Mouse (Mus musculus) brown adipose tissue, adult 24 weeks (tissue): ENCODE data around the gene 1110008P14Rik. TPM values are rescaled to one million over a fixed set of nuclear protein-coding genes. Genes with fewer than 3 reads are reported as not detected.

ENCODE experiments used
- H3K27ac ChIP-seq: fragments of 200-500 bp; replicated peaks from 2 replicates; pipeline ENCODE4 v1.5.1; 2012; ENCODE audit warnings: low read depth, mild to moderate bottlenecking, low read length
- H3K4me1 ChIP-seq: fragments of 200-500 bp; 2 replicates; pipeline ENCODE4 v1.6.1; 2012; ENCODE audit warnings: low read length, mixed read lengths; ENCODE audit not compliant: control insufficient read depth, insufficient read depth, insufficient read length
- H3K4me3 ChIP-seq: fragments of 200-500 bp; 2 replicates; pipeline ENCODE4 v1.5.1; 2012; ENCODE audit warnings: low read depth, mild to moderate bottlenecking, low read length, moderate library complexity; ENCODE audit not compliant: insufficient read depth
- polyA plus RNA-seq: library from polyadenylated mRNA; stranded (reverse); fragments of >200 nt; gene quantifications from 2 replicates; pipeline ENCODE4 v1.2.4, GENCODE M21; 2012; ENCODE audit not compliant: missing spikeins, insufficient read depth, insufficient read length

The 1110008P14Rik gene
- polyA plus RNA-seq, 1 experiment: 402 TPM

DNA sequence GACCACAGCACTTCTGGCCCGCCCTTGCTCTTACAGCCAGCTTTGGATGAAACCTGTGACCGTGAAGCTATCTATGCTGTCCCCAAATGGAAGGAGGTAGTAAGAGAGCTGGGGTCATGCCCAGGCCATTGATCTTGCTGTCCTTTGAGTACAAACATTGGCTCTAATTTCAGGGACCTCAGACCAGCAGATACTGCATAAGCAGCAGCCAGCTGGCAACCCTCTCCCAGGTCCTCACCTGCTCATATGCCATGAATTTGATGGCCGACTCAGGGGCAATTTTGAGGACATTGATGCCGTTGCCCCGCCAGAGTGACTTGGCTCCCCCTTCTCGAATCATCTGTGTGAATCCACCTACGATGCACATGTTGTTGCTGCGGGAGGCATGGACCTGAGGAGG, 35.7 kb upstream of the 1110008P14Rik start:
- Histone ChIP-seq H3K4me1 (peaks cover 7% of the 10 kb centered on the region), H3K4me3 (no peak overlapping the region), H3K27ac (no peak overlapping the region)

DNA sequence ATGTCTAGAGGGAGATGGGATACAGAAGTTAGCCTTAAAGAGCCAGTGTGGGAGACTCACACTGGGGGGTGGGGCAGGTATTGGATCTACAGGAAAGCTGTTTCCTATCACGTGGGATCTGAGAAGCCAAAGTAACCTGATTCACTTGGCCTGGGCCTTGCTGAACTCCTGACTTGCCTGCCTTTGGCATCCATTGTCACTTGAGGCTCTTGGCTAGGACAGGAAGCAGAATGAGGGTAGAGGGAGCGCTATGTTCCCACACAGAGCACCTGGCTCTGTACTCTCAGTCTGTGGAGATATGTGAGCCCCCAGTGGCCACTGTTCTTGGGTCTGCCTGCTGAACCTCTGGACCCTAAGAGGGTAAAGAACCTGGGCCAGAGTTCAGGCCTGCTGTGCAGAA, 34.8 kb upstream of the 1110008P14Rik start:
- H3K27ac ChIP-seq: no peak overlapping the region
- H3K4me1 ChIP-seq: peaks cover 2% of the 10 kb centered on the region
- H3K4me3 ChIP-seq: no peak overlapping the region

DNA sequence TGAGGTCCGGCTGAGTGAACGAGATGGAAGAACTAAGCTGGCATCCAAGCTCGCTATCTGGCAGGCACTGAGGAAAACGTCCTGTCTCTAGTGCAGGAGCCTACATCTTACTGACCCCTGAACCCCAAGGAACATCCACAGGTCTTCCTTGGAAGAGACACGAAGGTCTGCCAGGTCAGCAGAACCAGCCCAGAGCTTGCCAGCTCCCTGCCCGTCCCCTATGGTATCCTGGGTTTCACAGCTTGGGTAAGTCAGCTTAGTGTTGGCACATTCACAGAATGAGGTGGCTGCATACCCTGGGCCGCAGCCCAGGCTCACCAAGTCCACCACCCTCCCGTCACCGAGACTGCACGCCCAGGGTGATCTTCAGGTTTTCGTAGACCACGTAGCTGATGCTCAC, 34.1 kb upstream of the 1110008P14Rik start:
- H3K27ac ChIP-seq: no peak overlapping the region
- no peaks in the 10 kb centered on the region; the same call in 1 of the 2 replicates for H3K4me1 ChIP-seq
- no peak overlapping the region for H3K4me3 ChIP-seq

DNA sequence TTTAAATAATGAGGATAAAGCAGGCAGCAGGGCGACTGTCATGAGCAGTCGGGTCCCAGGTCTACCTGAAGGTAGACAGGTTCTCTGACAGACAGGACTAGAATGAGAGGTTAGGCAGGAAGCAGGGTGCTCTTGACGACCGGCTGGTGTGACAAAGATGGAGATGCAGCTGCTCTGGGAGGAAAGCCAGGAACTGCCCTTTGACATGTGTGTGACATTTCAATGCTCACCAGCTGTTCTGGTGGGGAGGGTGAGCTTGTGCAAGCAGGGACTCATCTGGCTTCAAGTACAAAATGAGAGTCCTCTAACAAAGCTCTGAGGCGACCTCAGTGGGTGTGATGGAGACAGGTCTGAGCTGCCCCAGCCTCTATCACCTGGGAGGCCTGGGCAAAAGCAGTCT, 32.2 kb upstream of the 1110008P14Rik start:
- Histone ChIP-seq H3K27ac (no peak overlapping the region), H3K4me3 (no peak overlapping the region), H3K4me1 (no peaks in the 10 kb centered on the region; the same call in 1 of the 2 replicates)

DNA sequence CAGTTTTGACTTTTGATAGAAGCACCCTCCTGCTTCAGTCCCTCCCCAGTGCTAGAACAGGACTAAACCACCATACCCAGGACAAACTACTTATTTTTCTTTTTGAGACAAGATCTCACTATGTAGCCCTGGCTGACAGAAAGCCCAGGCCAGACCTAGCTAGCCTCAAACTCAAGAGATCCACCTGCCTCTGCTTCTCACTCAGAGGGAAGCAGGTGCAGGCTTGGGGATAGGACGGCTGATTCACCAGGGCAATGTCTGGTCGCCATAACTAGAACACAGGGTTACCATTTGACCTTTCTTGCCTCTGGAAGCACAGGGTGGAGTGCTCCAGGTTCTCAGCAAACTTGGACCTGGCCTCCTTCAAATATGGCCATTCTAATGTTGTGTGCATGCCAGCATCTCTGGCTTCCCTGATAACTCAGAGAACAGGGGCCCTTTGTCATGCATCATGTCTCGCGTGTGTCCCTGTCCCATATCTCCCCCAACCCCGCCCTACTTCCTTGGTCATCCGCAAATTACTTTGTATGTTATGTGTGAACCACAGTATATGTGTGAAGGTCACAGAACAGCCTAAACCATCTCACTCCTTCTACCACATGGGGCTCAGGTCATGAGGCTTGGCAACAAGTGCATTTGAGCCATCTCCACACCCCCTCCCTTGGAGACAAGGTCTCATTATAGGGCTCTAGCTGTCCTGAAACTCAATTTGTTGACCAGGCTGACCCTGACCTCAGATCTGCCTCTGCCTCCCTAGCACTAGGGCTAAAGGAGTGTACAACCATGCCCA, 31.2 kb upstream of the 1110008P14Rik start:
- Histone ChIP-seq H3K4me3 (no peak overlapping the region), H3K4me1 (no peaks in the 10 kb centered on the region; the same call in 1 of the 2 replicates)

DNA sequence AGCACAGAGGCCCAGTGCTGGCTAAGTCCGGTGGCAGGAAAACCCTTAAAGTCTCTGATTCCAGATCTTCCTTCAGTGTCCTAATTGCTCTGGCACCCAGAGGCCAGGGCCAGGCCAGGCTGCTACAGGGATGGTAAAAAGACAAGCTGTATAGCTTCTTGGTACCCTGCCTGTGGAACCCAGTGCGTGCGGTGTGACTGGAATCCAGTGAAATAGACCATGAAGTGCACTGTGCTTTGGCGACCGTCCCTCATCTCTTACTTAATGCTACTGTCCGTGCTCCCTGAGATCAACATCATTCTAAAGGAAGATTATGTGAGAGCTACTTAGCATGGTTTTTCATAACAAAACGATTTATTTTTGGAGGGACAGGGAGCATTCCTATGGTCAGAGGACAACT, 29.7 kb upstream of the 1110008P14Rik start:
- no peak overlapping the region for H3K27ac ChIP-seq
- no peak overlapping the region for H3K4me3 ChIP-seq
- no peaks in the 10 kb centered on the region for H3K4me1 ChIP-seq

More for the DNA sequence above, 31.2 kb upstream of the 1110008P14Rik start:
- H3K27ac ChIP-seq: no peak overlapping the region

DNA sequence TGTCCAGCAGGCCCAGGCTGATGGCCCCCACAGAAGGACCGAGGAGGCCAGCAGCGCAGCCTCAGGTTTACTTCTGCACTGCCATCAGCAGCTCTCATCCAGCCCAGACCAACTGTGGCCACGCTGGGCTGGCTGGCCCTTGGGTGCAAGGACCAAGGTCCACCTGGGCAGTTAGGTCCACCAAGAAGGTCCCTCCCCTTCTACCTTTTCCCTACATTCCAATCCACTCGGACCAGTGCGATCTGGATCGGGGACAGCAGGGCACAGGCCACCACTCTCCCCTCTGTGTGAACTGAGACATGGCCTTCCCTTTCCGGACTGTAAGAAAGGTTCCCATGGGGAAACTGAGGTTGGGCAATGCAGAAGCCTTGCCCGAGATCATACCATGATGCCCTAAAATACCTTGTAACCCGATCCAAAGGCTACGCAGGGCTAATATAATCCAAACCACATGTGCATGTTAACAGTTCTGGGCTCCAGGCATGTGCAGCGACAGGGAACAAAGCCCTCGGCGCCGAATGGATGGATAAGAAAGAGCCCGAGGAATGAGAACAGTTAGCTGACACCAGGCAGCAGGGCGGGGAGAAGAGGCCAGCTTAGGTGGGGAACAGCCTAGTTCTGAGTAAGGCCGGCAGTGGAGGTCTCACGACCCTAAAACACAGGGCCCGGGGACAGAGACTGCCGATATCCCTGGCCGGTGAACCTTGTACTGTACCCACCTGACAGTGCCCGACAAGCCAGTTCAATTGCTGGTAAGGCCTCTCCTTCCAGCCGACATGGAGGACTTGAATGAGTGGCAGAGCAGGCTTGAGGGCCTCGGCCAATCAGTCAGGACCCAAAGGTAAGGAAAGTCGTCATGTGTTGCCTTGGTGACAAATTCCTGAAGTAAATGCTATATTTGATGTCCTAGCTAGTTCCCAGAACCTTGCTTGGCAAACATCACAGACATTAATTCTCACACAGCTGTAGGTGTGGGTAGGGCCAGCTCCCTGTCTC, 27.0 kb upstream of the 1110008P14Rik start:
- Histone ChIP-seq H3K4me1 (no peaks in the 10 kb centered on the region), H3K27ac (no peak overlapping the region), H3K4me3 (no peak overlapping the region)

DNA sequence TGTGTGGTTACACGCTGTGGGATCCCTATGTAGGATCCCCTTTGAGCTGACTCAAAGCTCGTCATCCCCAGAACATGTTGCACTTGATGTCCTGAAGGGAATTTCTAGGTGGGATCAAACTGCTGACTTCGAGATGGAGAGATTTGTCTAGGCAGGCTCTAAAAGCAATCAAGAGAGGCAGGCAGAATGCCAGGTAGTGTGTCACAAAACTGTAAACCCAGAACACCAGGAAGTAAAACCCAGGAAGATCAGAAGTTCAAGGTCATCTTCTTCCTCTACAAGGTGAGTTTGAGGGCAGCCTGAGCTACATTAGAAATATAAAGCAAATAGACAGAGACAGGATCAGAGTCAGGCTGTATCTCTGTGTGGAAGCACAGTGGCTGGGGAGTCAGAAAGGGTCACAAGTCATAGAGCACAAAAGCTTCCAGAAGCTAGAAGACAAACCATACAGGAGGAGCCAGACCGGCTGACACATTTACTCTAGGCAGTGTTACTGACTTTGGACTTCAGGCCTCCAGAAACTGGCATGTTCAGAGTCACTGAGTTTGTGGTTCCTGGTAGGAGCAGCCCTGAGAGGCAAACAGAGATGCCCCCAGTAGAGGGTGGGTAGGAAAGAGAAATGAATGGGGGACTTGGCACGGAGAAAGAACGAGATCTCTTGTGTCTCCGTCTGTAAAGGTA, 25.5 kb upstream of the 1110008P14Rik start:
- no peak overlapping the region for H3K27ac ChIP-seq

DNA sequence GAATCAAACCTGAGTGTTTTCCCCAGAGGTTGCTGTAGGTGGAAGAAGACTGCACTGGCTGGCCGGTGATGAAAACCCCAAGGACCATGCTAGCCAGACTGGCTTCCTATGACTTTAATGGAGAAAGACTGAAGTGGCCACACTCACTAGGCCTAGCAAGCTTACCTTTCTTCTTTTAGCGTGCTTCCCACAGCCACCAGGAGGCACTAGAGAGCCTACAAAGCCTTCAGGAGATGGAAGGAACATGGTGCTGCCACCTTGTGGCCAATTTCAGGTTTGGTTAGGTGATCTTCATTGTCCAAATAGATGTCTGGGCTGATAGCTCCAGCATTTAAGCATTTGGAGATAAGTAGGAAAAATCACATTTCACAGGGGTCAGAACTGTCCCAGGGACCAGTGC, 22.9 kb upstream of the 1110008P14Rik start:
- Histone ChIP-seq H3K4me3 (no peak overlapping the region), H3K27ac (no peak overlapping the region), H3K4me1 (no peaks in the 10 kb centered on the region)

More for the DNA sequence above, 25.5 kb upstream of the 1110008P14Rik start:
- no peaks in the 10 kb centered on the region for H3K4me1 ChIP-seq
- no peak overlapping the region for H3K4me3 ChIP-seq

DNA sequence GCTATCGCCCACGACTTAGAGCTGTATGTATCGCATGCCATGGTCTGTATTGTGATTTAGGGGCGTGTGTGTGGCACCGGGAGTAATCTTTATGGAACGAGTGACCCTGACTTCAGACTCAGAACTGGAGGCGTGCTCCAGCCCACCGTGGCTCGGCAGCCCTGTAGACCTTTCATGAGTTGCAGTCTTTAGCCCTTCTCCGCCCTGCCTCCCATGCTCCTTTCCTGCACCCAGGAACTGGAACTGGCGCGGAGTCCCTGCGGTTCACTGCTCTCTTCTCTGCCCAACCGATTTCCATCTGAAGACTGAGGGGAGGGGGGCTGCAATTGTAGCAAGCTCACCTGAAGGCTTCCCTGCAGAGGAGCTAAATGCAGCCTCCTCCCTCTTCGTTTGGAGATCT, 15.0 kb upstream of the 1110008P14Rik start:
- peak overlapping the region; percentile 80 for H3K27ac ChIP-seq
- peak overlapping the region; percentile 91 for H3K4me3 ChIP-seq
- peaks cover 10% of the 10 kb centered on the region; the same call in 1 of the 2 replicates for H3K4me1 ChIP-seq

DNA sequence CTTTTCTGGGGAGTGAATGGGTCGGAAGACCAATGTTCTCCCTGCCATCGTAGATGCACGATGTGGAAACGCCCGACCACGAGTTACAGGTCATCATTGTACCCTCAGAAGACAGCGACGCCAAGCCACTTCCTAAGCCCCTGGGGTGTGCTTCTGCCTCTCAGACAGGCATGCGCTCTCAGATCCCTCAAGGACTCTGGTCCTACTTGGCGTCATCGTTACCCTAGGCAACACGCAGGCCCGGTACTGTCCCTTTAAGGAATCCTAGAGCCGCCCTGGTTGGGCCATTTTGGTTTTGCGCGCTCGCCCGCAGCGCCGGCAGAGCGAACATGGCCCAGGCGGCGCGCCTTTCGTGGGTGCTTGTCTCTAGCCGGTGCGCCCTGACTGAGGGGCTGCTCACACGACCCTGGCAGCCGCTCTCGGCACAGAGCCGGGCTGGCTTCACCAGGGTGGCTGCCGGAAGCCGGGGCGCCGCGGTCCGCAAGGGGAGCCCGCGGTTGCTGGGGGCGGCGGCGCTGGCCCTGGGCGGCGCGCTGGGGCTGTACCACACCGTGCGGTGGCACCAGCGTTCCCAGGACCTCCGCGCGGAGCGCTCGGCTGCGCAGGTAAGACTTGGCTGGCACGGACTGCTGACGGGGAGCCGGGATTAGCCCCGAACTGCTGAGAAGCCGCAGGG, 14.3 kb upstream of the 1110008P14Rik start:
- Histone ChIP-seq H3K4me1 (peaks cover 10% of the 10 kb centered on the region; the same call in 1 of the 2 replicates), H3K4me3 (peak overlapping the region; percentile 91), H3K27ac (peak overlapping the region; percentile 98)

DNA sequence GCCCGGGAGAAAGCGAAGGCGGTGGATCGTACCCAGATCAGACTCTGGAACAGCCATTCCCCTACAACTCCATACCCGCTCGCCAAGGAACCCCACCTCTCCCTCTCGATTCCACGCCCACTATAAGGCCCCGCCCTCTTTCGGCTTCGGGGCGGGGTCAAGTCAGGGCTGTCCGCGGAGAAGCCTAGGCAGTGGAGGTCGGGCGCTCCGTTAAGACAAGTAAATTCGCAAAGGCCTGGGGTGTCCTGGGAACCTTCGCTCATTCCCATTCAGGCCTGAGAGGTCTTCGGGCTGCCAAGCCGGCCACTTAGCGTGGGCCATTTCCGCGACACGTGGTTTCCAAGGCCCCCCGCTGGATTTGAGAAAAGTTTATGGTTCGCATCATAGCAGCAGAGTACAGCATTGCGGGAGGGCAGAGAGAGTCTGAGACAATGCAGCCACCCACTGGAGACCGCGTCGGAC, 13.8 kb upstream of the 1110008P14Rik start, which contains the start of gene Ptges2:
Gene Ptges2, plus strand, starts transcription at position 413 of the 462 bp plus-strand sequence.
- H3K27ac ChIP-seq: peak within 1 kb of the TSS; percentile 98
- H3K4me3 ChIP-seq: peak within 1 kb of the TSS; percentile 91
- peaks cover 10% of the 10 kb centered on the region; the same call in 1 of the 2 replicates for H3K4me1 ChIP-seq

DNA sequence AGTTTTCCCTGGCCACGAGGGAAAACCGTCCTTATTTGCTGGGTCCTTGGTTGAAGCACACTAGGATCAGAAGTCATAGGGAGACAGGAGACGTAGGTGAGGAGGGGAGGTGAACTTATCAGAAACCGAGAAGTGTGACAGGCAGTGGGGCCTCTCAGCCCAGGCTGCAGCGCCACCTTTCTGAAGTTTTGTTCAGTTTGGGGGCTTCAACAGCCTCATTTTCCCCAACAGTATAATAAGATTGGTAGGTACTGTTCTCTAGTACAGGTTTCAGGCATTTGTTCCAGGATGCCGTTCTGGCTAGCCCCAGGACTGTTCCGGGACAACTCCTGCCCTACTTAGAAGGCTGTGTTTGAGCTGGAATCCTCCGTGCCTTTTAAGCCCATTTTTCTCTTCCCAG, 13.2 kb upstream of the 1110008P14Rik start:
- H3K27ac ChIP-seq: peak overlapping the region; percentile 62
- H3K4me1 ChIP-seq: peaks cover 10% of the 10 kb centered on the region; the same call in 1 of the 2 replicates
- H3K4me3 ChIP-seq: peak overlapping the region; percentile 91

DNA sequence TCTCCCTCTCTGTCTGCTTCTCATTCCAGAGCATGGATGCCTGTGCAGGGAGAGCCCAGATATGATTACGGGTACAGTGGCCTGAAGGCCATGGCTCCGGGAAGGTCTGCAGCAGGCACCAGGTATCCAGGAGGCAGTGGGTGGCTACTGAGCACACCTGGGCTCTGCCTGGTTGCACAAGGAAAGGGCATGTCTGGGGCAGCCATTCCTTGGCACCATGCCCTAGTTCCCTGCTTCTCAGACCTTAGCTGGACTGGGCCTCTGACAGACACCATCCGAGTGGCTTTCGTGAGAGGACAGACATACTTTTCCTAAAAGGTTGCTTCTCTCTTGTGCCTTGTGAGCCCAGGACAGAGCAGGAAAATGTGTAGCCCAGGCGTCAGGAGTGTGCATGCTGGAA, 10.3 kb upstream of the 1110008P14Rik start:
- H3K4me1 ChIP-seq: peaks cover 13% of the 10 kb centered on the region; the same call in 1 of the 2 replicates
- H3K27ac ChIP-seq: no peak overlapping the region
- no peak overlapping the region for H3K4me3 ChIP-seq
